Mouse (Mus musculus): ENCODE results near the gene Cd300a.
"Not testable (repeated sequence)": the region's sequence is repeated elsewhere in the genome, so short reads cannot be mapped to it uniquely, and the experiment has no call there.

Gene Cd300a

GRCm38 (mm10) chr11:114903224-114903623, 13.4 kb downstream of the Cd300a start:
- DNase-seq (ENCODE audit: extremely low read depth, low read depth), result no peak

DNA sequence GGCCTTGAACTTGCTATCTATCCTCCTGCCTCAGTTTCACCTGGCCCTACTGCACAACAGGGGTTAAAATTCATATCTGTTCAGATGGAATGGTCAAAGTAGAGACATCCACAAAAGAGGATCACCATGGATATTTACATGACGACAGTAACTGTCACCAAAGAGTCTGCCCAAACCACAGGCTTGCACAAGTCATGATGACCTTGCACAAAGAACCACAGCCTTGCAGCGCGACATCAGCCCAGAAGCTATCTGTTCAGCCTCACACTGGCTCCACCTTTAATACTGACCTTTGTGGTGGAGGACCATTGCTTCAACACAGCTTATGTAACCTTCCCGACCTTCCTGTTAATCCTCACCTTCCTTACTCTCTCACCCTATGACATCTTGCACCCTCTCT, 17.7 kb downstream of the Cd300a start:
- DNase-seq (ENCODE audit: extremely low read depth, low read depth), result no peak

DNA sequence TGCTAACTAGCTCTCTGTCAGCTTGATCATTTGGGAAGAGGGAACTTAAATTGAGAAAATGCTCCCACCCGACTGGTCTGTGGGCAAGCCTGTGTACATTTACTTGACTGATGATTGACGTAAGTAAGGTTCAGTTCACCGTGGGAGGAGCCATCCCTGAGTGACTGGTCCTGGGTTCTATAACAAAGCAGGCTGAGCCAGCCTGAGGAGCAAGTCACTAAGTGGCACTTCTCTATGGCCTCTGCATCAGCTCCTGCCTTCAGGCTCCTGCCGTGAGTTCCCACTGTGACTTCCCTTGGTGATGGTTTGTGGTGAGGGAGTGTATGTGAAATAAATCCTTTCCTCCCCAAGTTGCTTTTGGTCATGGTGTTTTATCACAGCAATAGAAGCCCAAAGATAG, 18.2 kb downstream of the Cd300a start:
- DNase-seq (ENCODE audit: extremely low read depth, low read depth), result no peak

DNA sequence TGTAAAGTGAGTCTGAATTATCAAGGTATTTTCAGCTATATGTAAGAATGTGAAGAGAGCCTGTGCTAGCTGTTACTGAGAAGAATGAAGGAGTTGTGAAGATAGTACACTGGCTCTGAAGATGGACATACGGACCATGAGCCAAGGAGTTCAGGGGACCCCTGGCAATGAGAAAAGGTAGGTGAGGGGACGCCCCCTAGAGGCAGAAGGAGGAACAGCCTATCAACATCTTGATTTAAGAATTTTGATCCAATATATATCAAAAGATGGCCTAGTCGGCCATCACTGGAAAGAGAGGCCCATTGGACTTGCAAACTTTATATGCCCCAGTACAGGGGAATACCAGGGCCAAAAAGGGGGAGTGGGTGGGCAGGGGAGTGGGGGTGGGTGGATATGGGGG, 19.7 kb downstream of the Cd300a start:
- DNase-seq (ENCODE audit: extremely low read depth, low read depth), result not testable (repeated sequence)

GRCm38 (mm10) chr11:114912847-114913246, 23.0 kb downstream of the Cd300a start:
- no peak for DNase-seq (ENCODE audit: extremely low read depth, low read depth)

- no peak for DNase-seq (ENCODE audit: extremely low read depth, low read depth)
These were observed 25.1 kb downstream of the Cd300a start for GRCm38 (mm10) chr11:114914978-114915377.

DNA sequence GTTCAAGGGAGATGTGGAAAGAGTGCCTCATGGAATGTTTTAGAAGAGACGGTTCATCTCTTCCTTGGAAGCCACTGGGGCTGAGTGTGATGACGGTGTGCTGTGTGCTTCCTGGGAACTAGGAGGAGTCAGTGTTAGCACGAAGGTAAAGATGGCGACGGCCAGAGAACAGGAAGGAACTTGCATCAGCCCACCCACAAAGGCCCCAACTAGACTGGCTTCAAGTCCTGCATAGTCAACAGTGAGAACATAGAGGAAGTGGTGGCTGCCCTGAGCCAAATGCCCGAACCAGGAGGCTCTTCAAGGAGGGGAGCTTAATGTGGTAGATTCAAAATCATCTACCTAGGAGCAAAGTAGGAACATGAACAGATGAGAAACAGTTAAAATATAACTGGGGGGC, 27.3 kb downstream of the Cd300a start:
- DNase-seq (ENCODE audit: extremely low read depth, low read depth), result no peak

- no peak for DNase-seq (ENCODE audit: extremely low read depth, low read depth)
These were observed 32.6 kb downstream of the Cd300a start for GRCm38 (mm10) chr11:114922439-114922838.

DNA sequence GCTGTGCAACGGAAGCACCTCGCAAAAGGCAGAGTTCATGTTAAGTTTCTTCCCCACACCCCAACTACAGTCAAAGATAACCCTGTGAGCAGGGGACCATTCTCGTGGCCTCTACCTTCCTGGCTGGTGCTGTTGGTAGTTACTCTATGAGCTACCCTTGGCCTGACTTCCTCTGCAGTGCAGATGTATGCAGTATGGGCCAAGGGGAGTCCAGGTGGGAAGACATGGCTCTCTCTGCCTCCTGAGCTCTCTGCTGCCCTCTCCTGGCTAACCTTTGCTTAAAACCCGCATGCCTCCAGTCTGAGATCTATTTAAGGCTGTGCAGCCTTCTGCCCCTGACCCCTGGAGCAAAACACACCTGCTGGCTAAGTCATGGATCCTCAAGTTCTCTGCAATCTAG, 34.1 kb downstream of the Cd300a start:
- no peak for DNase-seq (ENCODE audit: extremely low read depth, low read depth)

DNA sequence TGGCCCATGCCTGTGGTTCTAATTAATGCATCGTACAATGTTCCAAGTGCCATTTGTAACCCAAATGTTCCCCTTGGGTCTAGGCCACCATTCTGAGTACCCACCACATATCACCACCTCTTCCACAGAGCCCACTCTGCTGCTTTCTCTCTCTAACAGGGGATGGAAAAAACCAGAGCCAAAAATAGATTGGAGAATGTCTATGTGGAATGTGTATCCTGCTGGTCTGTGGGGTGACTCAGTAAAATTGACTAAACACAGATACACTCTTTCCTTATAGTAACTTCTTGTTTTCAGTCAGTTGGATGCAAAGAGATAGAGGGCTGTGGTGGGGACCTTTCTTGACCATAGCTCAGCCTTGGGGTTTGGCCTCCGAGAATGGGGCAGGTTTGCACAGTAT, 39.7 kb downstream of the Cd300a start:
- DNase-seq (ENCODE audit: extremely low read depth, low read depth), result no peak

GRCm38 (mm10) chr11:114931041-114931440, 41.2 kb downstream of the Cd300a start:
- DNase-seq (ENCODE audit: extremely low read depth, low read depth), result no peak

GRCm38 (mm10) chr11:114933591-114933990, 43.8 kb downstream of the Cd300a start:
- DNase-seq (ENCODE audit: extremely low read depth, low read depth), result no peak

DNA sequence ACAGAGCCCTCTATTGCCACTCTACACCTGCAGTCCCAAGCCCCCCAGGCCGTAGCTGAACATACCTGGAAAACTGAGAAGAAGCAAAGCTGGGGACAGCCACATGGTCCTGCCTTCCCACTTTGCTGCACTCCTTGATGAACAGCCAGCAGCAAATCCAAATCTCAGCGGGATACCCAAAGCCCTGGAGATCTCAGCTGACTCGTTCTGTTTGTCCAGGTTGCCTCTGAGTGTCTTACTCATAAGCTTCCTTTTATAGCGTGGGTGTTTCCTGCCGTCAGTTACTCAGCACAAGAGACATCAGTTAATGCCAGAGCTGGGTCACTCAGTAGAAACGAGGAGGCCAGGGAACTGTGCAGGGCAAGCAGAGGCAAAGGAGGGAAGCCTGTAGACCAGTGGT, 44.3 kb downstream of the Cd300a start, which contains the start of gene Cd300lb:
Gene Cd300lb (minus strand): TSS at position 243 of the 400 bp plus-strand sequence.
- no peak for DNase-seq (ENCODE audit: extremely low read depth, low read depth)

Measured in MEL-GATA-1-ER (cell line).